Mouse (Mus musculus) urinary bladder, postnatal 25 days (tissue): ENCODE data around the gene Sigirr.

Source experiments
- DNase-seq: peaks from one replicate; pipeline ENCODE4 v3.0.0; 2022; ENCODE audit warnings: low spot score

Gene Sigirr

GRCm38 (mm10) chr7:141060426-141061242 lies 39.7 kb downstream of the Sigirr start, which contains the start of gene B4galnt4:
B4galnt4 (plus strand) TSS chr7:141061104.
- peak; percentile 55 for DNase-seq

DNA sequence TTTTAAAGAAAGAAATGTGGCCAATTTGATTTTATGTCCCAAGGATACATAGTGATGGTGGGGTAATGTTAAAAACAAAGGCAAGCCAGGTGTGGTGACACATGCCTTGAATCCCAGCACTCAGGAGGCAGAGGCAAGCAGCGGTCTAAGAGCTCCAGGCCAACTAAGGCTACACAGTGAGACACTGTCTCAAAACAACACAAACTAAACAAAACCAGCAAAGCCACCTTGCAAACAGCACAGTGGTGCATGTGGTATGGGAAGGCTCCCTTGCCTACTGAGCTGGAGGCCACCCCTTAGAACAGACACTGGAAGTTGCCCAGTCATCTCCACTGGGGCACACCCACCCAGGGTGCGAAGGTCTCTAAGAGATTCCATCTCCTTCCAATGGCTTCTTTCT lies 40.4 kb downstream of the Sigirr start:
- no peak for DNase-seq

GRCm38 (mm10) chr7:141058601-141059341 lies 41.6 kb downstream of the Sigirr start:
- no peak for DNase-seq

GRCm38 (mm10) chr7:141057541-141057940 lies 42.8 kb downstream of the Sigirr start:
- DNase-seq = no peak

GRCm38 (mm10) chr7:141056976-141057375 lies 43.4 kb downstream of the Sigirr start:
- DNase-seq = no peak

GRCm38 (mm10) chr7:141055785-141056184 lies 44.6 kb downstream of the Sigirr start:
- DNase-seq = no peak

DNA sequence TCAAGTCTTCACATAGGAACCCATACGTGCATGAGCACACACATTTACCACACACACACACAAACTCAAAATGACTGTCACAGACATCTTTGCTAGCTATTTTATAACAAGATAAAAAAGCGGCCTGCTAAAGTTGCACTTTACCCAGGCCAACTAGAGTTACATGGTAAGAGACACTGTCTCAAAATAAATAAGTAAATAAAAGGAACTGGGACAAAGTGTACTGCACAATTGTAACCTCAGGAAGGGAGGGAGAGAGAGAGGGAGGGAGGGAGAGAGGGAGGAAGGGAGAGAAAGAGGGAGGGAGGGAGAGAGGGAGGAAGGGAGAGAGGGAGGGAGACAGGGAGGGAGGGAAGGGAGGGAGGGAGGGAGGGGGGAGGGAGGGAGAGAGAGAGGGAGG lies 48.0 kb downstream of the Sigirr start:
- DNase-seq = no peak

- no peak for DNase-seq
These were observed 48.4 kb downstream of the Sigirr start for GRCm38 (mm10) chr7:141052016-141052415.

DNA sequence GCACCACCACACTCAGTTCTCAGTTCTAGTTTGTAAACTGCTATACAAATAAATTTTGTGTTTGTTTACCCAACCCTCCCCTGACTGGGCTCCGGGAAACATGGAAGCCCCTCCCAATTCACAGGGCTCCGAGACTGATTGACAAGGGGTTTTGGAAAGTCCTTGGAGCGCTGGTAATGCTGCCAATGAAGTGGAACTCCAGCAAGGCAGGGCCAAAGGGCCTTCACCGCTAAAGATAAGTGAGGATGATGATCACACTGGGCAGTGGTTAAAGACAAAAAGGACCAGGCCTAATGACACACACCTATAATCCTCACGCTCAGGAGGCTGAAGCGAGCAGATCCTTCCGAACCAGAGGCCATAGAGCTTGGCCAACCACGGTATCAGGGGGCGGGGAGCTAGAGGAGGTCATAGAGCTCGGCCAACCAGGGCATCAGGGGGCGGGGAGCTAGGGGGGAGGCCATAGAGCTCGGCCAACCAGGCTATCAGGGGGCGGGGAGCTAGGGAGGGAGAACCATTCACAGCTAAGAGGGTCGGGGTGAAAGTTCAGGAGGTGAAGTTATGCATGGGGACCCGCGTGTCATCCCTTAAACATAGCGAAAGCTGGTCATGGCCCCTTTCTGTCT lies 49.2 kb downstream of the Sigirr start:
- DNase-seq = no peak

DNA sequence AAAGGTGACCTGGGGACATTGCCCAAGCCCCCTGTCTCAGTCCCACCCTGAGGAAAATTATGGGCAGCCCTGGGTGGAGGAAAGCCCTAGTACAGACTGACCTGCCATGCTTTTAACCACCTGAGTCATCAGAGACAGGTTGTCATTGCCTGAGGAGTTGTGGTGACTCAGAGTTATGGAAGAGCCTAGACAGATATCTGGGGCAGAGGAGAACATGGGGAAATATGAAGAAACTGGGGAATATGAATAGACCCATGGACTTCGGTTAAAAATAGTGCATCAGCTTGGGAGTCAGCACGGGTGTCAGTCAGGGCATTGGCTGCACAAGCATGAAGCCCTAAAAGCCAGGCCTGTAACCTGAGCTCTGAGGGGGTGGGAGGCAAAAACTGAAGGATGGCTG lies 51.0 kb downstream of the Sigirr start:
- DNase-seq = no peak

GRCm38 (mm10) chr7:141048226-141049218 lies 51.9 kb downstream of the Sigirr start:
- DNase-seq = peak; percentile 90

GRCm38 (mm10) chr7:141047581-141048225 lies 52.7 kb downstream of the Sigirr start:
- DNase-seq = peak; percentile 65

- DNase-seq = no peak
These were observed 53.3 kb downstream of the Sigirr start for GRCm38 (mm10) chr7:141046931-141047580.

DNA sequence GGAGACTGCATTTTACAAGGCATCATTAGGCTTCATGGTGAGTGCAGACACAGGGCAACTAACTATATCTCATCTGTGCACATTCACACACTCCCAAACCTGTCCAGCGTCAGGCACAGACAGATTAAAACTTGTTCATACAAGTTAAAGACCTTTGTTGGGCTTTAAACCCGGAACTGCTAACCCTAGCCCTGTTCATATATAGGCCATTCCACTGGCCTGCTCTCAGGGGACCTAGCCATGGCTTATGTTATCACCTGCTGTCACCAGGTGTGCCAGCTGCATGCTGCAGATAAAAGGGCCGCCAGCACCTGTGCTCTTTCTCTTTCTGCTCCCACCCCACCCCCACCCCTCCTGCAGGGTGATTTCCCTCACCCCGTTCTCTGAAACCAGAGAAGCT lies 57.8 kb downstream of the Sigirr start:
- no peak for DNase-seq

DNA sequence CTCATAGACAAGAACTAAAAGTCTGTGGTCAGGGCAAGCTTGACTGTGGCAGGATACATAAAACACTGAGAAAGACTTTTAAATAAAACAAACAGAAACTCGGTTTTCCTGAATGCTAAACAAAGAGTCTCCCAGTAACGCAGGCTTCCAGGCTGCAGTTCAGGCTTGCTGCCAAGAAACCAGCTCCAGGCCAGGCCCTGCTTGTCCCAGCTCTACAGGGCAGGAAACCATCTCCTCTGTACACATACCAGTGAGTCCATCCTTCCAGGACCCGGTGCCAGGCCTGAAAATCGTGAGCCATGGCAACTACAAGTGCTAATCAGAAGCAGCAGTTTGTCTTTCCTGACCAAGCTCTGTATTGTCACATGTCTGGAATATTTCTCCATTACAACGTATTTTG lies 58.7 kb downstream of the Sigirr start:
- DNase-seq = peak; percentile 62
